Mouse (Mus musculus): Measurements from ENCODE around the gene Kmt2e.

GRCm38 (mm10) chr5:23435482-23436125 lies 1.4 kb downstream of the Kmt2e start:
- TF ChIP-seq POLR2A (IDR thresholded peaks at IDR 0.05; ENCODE audit: control insufficient read depth, low read depth, low read length): no peak
- TF ChIP-seq CTCF (IDR thresholded peaks at IDR 0.05; ENCODE audit: control insufficient read depth, insufficient read depth, insufficient replicate concordance, low read depth, low read length): no peak
